9 mouse cellular contexts compared by ENCODE assay signal in genomic region chr5:37337696-37338095, GRCm38 (mm10). TPM values are rescaled to one million over a fixed set of nuclear protein-coding genes. Genes with fewer than 3 reads are reported as not detected.
A peak's percentile ranks its signal among the peaks of the same experiment; 100 is the strongest.
DNase-seq lines count a peak whose midpoint lies in the region; ATAC-seq lines count a peak whose summit lies in the region.
"Had no signal": no experiment of that assay in that cellular context is flagged by ENCODE, and none has a peak within 500 bp of the region (broad histone marks: within the 10 kb centered on the region; RNA-seq: fewer than 3 reads in every experiment).

No protein-coding gene starts in this region.

- peak overlapping the region; percentile 64 for H3K4me3 ChIP-seq in kidney, embryonic 15.5 days (replicated peaks)
- peak overlapping the region; percentile 56; the same call in 1 of the 2 replicates for H3K4me3 ChIP-seq in forebrain, embryonic 13.5 days
- peak overlapping the region; percentile 59; the same call in 1 of the 2 replicates for H3K4me3 ChIP-seq in limb, embryonic 12.5 days (replicated peaks)
- no peak overlapping the region for H3K4me3 ChIP-seq in neural tube, embryonic 13.5 days

- H3K9me3 ChIP-seq in kidney, embryonic 15.5 days (replicated peaks) = no peaks in the 10 kb centered on the region
- H3K9me3 ChIP-seq in forebrain, embryonic 13.5 days (replicated peaks) = no peaks in the 10 kb centered on the region
- H3K9me3 ChIP-seq in limb, embryonic 12.5 days = no peaks in the 10 kb centered on the region
- H3K9me3 ChIP-seq in neural tube, embryonic 13.5 days = no peaks in the 10 kb centered on the region

- 67% methylated on average over 3 of the region's 3 CpGs for WGBS in kidney, embryonic 15.5 days
- 62% methylated on average over 3 of the region's 3 CpGs for WGBS in forebrain, embryonic 13.5 days
- 63% methylated on average over 3 of the region's 3 CpGs for WGBS in limb, embryonic 12.5 days
- 81% methylated on average over 3 of the region's 3 CpGs for WGBS in neural tube, embryonic 13.5 days

- no peak for DNase-seq in kidney, adult 11 months
- DNase-seq in layer of hippocampus, postnatal 10 days (ENCODE audit: low spot score in 2 of 2) = no peak
- DNase-seq in left cerebral cortex, adult 8-10 months (ENCODE audit: low spot score in 2 of 2) = no peak
- no peak for DNase-seq in left cerebral cortex, adult 11 months (ENCODE audit: low spot score)

- H3K36me3 ChIP-seq in kidney, embryonic 15.5 days = peaks cover 25% of the 10 kb centered on the region
- no peaks in the 10 kb centered on the region for H3K36me3 ChIP-seq in forebrain, embryonic 13.5 days (ENCODE audit: poor library complexity, severe bottlenecking)
- H3K36me3 ChIP-seq in limb, embryonic 12.5 days = peaks cover 16% of the 10 kb centered on the region
- no peaks in the 10 kb centered on the region for H3K36me3 ChIP-seq in neural tube, embryonic 13.5 days

- H3K4me2 ChIP-seq in kidney, embryonic 15.5 days = peak overlapping the region; percentile 91
- H3K4me2 ChIP-seq in forebrain, embryonic 13.5 days = peak overlapping the region; percentile 98
- peak overlapping the region; percentile 75 for H3K4me2 ChIP-seq in limb, embryonic 12.5 days
- H3K4me2 ChIP-seq in neural tube, embryonic 13.5 days = peak overlapping the region; percentile 99

- peak overlapping the region; percentile 72 for H3K9ac ChIP-seq in kidney, embryonic 15.5 days
- H3K9ac ChIP-seq in forebrain, embryonic 13.5 days = no peak overlapping the region
- peak overlapping the region; percentile 79; the same call in 1 of the 2 replicates for H3K9ac ChIP-seq in limb, embryonic 12.5 days (replicated peaks)
- H3K9ac ChIP-seq in neural tube, embryonic 13.5 days = no peak overlapping the region

- H3K4me1 ChIP-seq in kidney, embryonic 15.5 days = peaks cover 44% of the 10 kb centered on the region
- peaks cover 47% of the 10 kb centered on the region for H3K4me1 ChIP-seq in forebrain, embryonic 13.5 days
- H3K4me1 ChIP-seq in limb, embryonic 12.5 days (replicated peaks) = peaks cover 44% of the 10 kb centered on the region
- peaks cover 39% of the 10 kb centered on the region for H3K4me1 ChIP-seq in neural tube, embryonic 13.5 days (replicated peaks)

- peak; percentile 1; the same call in 1 of the 2 replicates for ATAC-seq in kidney, embryonic 15.5 days (replicated peaks; ENCODE audit: low FRiP score)
- no peak for ATAC-seq in forebrain, embryonic 13.5 days
- no peak for ATAC-seq in limb, embryonic 12.5 days (ENCODE audit: insufficient number of reproducible peaks, insufficient read depth, low FRiP score, low TSS enrichment, low read depth)
- no peak for ATAC-seq in neural tube, embryonic 13.5 days (ENCODE audit: low read depth)

- H3K27me3 ChIP-seq in kidney, embryonic 15.5 days = no peaks in the 10 kb centered on the region
- no peaks in the 10 kb centered on the region; the same call in 1 of the 2 replicates for H3K27me3 ChIP-seq in forebrain, embryonic 13.5 days
- no peaks in the 10 kb centered on the region for H3K27me3 ChIP-seq in limb, embryonic 12.5 days
- peaks cover 8% of the 10 kb centered on the region for H3K27me3 ChIP-seq in neural tube, embryonic 13.5 days

- peak overlapping the region; percentile 78 for H3K27ac ChIP-seq in kidney, embryonic 15.5 days
- H3K27ac ChIP-seq in forebrain, embryonic 13.5 days = no peak overlapping the region
- H3K27ac ChIP-seq in limb, embryonic 12.5 days = peak overlapping the region; percentile 88
- no peak overlapping the region for H3K27ac ChIP-seq in neural tube, embryonic 13.5 days (replicated peaks)

RNA-seq across cellular contexts. Expression of gene Evc2, which starts 0.6 kb away (rescaled TPM):
- 22.5 and 22.8 TPM in 2 replicates for polyA plus RNA-seq in kidney, embryonic 15.5 days (2015; fragmentation: Nextera tagmentation; extraction: Ambion mirVana)
- 7.5 and 8.3 TPM in 2 replicates for polyA plus RNA-seq in forebrain, embryonic 13.5 days (2015; fragmentation: Nextera tagmentation; extraction: Ambion mirVana)
- 24.2 and 26.9 TPM in 2 replicates for polyA plus RNA-seq in limb, embryonic 12.5 days (2016; fragmentation: Nextera tagmentation; extraction: Ambion mirVana)
- polyA plus RNA-seq in neural tube, embryonic 13.5 days (2015; fragmentation: Nextera tagmentation; extraction: Ambion mirVana) = 4.9 and 5.5 TPM in 2 replicates
- total RNA-seq in layer of hippocampus, postnatal 10 days (2021) = 1 to 10 TPM; 7.4 to 7.8 TPM
- 10 to 100 TPM; 10.3 to 13.5 (median 11.9) TPM for total RNA-seq in left cerebral cortex, adult 8-10 months (2022)
- total RNA-seq: MEL had no signal

RNA-seq across cellular contexts. Expression of gene Evc, which starts 1.0 kb away (rescaled TPM):
- polyA plus RNA-seq in kidney, embryonic 15.5 days (2015; fragmentation: Nextera tagmentation; extraction: Ambion mirVana) = 21.9 and 24.4 TPM in 2 replicates
- 10.4 and 13.1 TPM in 2 replicates for polyA plus RNA-seq in forebrain, embryonic 13.5 days (2015; fragmentation: Nextera tagmentation; extraction: Ambion mirVana)
- 37.1 and 37.6 TPM in 2 replicates for polyA plus RNA-seq in limb, embryonic 12.5 days (2016; fragmentation: Nextera tagmentation; extraction: Ambion mirVana)
- polyA plus RNA-seq in neural tube, embryonic 13.5 days (2015; fragmentation: Nextera tagmentation; extraction: Ambion mirVana) = 3.6 and 6.3 TPM in 2 replicates
- 1 to 10 TPM; 7.7 to 8.3 TPM for total RNA-seq in layer of hippocampus, postnatal 10 days (2021)
- total RNA-seq in left cerebral cortex, adult 8-10 months (2022) = 10 to 100 TPM in 1 of 4 experiments, 1 to 10 TPM in 3; 7.8 to 11.8 (median 8.4) TPM
- total RNA-seq: MEL had no signal

Comparison
In these comparisons a context has a peak if more than half of its experiments do, and no peak if none do; other contexts are left out.
1. H3K27ac ChIP-seq: peak in kidney, embryonic 15.5 days (single experiment) and limb, embryonic 12.5 days (single experiment); none in forebrain, embryonic 13.5 days (single experiment) and neural tube, embryonic 13.5 days (single experiment).
2. H3K9ac ChIP-seq: peak in kidney, embryonic 15.5 days (single experiment) and limb, embryonic 12.5 days (single experiment); none in forebrain, embryonic 13.5 days (single experiment) and neural tube, embryonic 13.5 days (single experiment).
3. Peak in every context shown above with its lines, with median percentiles within 50 percentile points of each other: H3K4me2 ChIP-seq.